7 mouse cellular contexts compared by ENCODE assay signal in the genomic region with DNA sequence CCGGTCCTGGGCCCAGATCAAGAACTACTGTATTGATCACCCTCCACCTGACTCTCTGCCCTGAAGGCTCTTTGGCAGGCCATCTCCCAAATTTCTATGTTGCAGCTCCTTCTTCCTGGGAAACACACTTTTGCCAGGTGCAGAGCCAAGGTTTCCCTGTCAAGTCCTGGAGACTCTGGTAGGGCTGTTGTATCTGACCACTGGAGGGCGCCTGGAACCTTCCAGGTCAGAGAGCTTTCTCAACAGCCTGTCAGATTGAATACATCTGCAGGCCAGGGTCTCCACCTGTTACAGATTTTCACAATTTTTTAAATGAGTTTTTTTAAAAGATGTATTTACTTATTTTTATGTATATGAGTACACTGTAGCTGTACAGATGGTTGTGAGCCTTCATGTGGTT. TPM values are rescaled to one million over a fixed set of nuclear protein-coding genes. Genes with fewer than 3 reads are reported as not detected.
A peak's percentile ranks its signal among the peaks of the same experiment; 100 is the strongest.
DNase-seq lines count a peak whose midpoint lies in the region; ATAC-seq lines count a peak whose summit lies in the region.

No protein-coding gene starts in this region.

- intact Hi-C loops in heart, postnatal 14 days (cut with DNase I) = loop anchor here (1.0 to 5.0 kb wide), 2 partner anchors 79 to 94 kb away; partner anchors contain the start of gene Cys1

- peak; percentile 62 for ATAC-seq in megakaryocyte, adult 5-6 weeks (ENCODE audit: poor library complexity, severe bottlenecking)

- DNase-seq in ES-CJ7 (ENCODE audit: low read depth, low spot score) = peak; percentile 64
- DNase-seq in adipocyte (ENCODE audit: low spot score) = peak; percentile 80
- peak; percentile 86 for DNase-seq in embryo, embryonic 10.5 days (ENCODE audit: low spot score)
- DNase-seq in heart, postnatal 14 days = peak; percentile 80 to 89
- DNase-seq in layer of hippocampus, adult 9-11 months = peak; percentile 38
- DNase-seq in spleen, adult 18-20 months = peak; percentile 36 to 73

RNA-seq across cellular contexts. Expression of gene Grhl1, which starts 31.2 kb away (rescaled TPM):
- under 1 TPM; 0.44 to 0.84 TPM for total RNA-seq in heart, postnatal 14 days (2021)
- total RNA-seq in megakaryocyte, adult 5-6 weeks (2015) = 0.22 and 0.52 TPM in 2 replicates
- total RNA-seq in megakaryocyte, adult 5-6 weeks (2017) = 0.37 and 0.57 TPM in 2 replicates

RNA-seq across cellular contexts. Expression of gene Klf11, which starts 47.8 kb away (rescaled TPM):
- total RNA-seq in heart, postnatal 14 days (2021) = 10 to 100 TPM; 17.5 to 19.5 TPM
- 7.7 and 9.6 TPM in 2 replicates for total RNA-seq in megakaryocyte, adult 5-6 weeks (2015)
- total RNA-seq in megakaryocyte, adult 5-6 weeks (2017) = 7.9 and 9.2 TPM in 2 replicates

Comparison
In these comparisons a context has a peak if more than half of its experiments do, and no peak if none do; other contexts are left out.
1. Peak in every context shown above with its lines: DNase-seq and ATAC-seq.